Mouse (Mus musculus) intestine, embryonic 15.5 days (tissue): ENCODE results near the gene Gorasp1. TPM values are rescaled to one million over a fixed set of nuclear protein-coding genes. Genes with fewer than 3 reads are reported as not detected.

ENCODE experiments used
- ATAC-seq: fragments of 200-750 bp; cut with Nextera tagmentation; 2 replicates; pipeline ENCODE4 v1.8.0; 2017; ENCODE audit warnings: moderate TSS enrichment, moderate library complexity
- H3K27ac ChIP-seq: fragments of 300-500 bp; sonication (generic); 2 replicates; pipeline ENCODE4 v1.5.1; 2015; ENCODE audit warnings: mild to moderate bottlenecking, inconsistent platforms
- H3K27me3 ChIP-seq: fragments of 300-500 bp; sonication (generic); replicated peaks from 2 replicates; pipeline ENCODE4 v1.6.1; 2015; ENCODE audit warnings: inconsistent platforms
- H3K36me3 ChIP-seq: fragments of 300-500 bp; sonication (generic); 2 replicates; pipeline ENCODE4 v1.6.1; 2015; ENCODE audit warnings: inconsistent platforms
- H3K4me1 ChIP-seq: fragments of 300-500 bp; sonication (generic); replicated peaks from 2 replicates; pipeline ENCODE4 v1.6.1; 2015; ENCODE audit warnings: inconsistent platforms
- H3K4me2 ChIP-seq: fragments of 300-500 bp; sonication (generic); replicated peaks from 2 replicates; pipeline ENCODE4 v1.6.1; 2015; ENCODE audit warnings: mild to moderate bottlenecking, inconsistent platforms
- H3K4me3 ChIP-seq: fragments of 300-500 bp; sonication (generic); replicated peaks from 2 replicates; pipeline ENCODE4 v1.5.1; 2015; ENCODE audit warnings: inconsistent platforms
- H3K9ac ChIP-seq: fragments of 300-500 bp; sonication (generic); 2 replicates; pipeline ENCODE4 v1.6.1; 2015; ENCODE audit warnings: inconsistent platforms
- H3K9me3 ChIP-seq: fragments of 300-500 bp; sonication (generic); 2 replicates; pipeline ENCODE4 v1.6.1; 2016; ENCODE audit warnings: inconsistent platforms
- WGBS: fragments of 180-500 bp; shearing (Covaris S2); methylation state at CpG from one replicate; pipeline ENCODE4 v1.1.7; 2015; 5-methylcytosine and 5-hydroxymethylcytosine counted together
- polyA plus RNA-seq: library from polyadenylated mRNA; unstranded; fragments of >200 nt; fragmentation: Nextera tagmentation; extraction: Ambion mirVana; gene quantifications from 2 replicates; pipeline ENCODE4 v1.2.1, GENCODE M21; 2015

Gorasp1 gene
- polyA plus RNA-seq, 1 experiment from 2014 or later = 29.3 TPM

GRCm38 (mm10) chr9:119969811-119970210, 32.4 kb upstream of the Gorasp1 start:
- H3K9me3 ChIP-seq = no peaks in the 10 kb centered on the region
- no peaks in the 10 kb centered on the region for H3K27me3 ChIP-seq
- H3K4me2 ChIP-seq = no peak overlapping the region
- no peak overlapping the region for H3K27ac ChIP-seq
- peaks cover 5% of the 10 kb centered on the region; the same call in 1 of the 2 replicates for H3K4me1 ChIP-seq
- H3K4me3 ChIP-seq = no peak overlapping the region
- H3K9ac ChIP-seq = no peak overlapping the region
- ATAC-seq = no peak
- peaks cover 22% of the 10 kb centered on the region for H3K36me3 ChIP-seq
- 72% methylated on average over 7 of the region's 7 CpGs for WGBS

DNA sequence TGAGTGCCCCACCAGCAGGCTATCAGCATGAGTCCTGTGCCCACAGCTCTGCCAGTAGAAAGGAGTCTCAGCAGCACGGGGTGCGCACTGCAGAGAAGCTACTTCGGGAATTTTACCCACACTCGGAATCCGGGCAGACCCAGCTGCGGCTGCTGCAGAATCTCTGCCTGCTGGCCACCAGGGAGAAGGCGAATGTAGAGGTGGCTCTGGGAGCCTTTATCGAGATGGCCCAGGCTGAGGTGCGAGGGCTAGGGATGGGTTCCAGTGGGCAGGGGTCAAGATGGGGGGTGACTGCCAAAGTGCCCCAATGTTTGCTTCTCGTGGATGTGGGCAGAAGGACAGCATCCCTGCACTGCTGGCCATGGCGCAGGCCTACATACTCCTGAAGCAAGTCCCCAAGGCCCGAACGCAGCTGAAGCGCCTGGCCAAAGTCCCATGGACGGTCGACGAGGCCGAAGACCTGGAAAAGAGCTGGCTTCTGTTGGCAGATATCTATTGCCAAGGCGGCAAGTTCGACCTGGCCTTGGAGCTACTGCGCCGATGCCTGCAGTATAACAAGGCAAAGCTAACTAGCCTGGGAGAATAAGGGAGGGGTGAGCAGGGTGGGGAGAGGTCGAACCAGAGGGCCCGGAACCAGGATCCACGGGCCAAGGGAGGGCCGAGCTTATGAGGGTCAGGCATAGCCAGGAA, 29.0 kb upstream of the Gorasp1 start:
- no peak overlapping the region for H3K4me2 ChIP-seq
- no peaks in the 10 kb centered on the region for H3K36me3 ChIP-seq
- no peak overlapping the region for H3K4me3 ChIP-seq
- H3K9ac ChIP-seq = no peak overlapping the region
- H3K27me3 ChIP-seq = no peaks in the 10 kb centered on the region
- WGBS = 88% methylated on average over 26 of the region's 26 CpGs
- no peak overlapping the region for H3K27ac ChIP-seq
- no peaks in the 10 kb centered on the region for H3K9me3 ChIP-seq
- no peak for ATAC-seq
- peaks cover 13% of the 10 kb centered on the region for H3K4me1 ChIP-seq

GRCm38 (mm10) chr9:119965186-119965585, 27.8 kb upstream of the Gorasp1 start:
- no peak overlapping the region for H3K27ac ChIP-seq
- no peaks in the 10 kb centered on the region for H3K36me3 ChIP-seq
- no peaks in the 10 kb centered on the region for H3K27me3 ChIP-seq
- H3K4me1 ChIP-seq = peaks cover 9% of the 10 kb centered on the region
- 64% methylated on average over 3 of the region's 3 CpGs for WGBS
- ATAC-seq = no peak
- no peak overlapping the region for H3K4me2 ChIP-seq
- H3K4me3 ChIP-seq = no peak overlapping the region
- H3K9ac ChIP-seq = no peak overlapping the region
- H3K9me3 ChIP-seq = no peaks in the 10 kb centered on the region

DNA sequence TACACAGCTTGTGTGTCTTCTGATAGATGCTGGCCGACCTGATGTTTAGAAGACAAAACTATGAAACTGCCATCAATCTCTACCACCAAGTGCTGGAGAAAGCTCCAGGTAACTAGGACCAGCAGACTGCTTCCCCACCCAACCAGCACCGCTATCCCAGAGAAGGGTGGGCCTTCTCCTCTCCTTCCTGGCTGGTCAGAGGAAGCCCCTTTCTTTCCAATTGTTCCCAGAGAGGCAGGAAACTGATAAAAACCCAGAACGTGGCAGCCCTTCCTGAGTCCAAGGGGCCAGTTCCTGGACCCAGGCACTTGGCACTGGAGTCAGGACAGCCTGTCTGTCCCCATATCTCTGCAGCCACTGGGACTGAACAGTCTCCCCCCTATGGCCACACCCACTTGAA, 26.8 kb upstream of the Gorasp1 start:
- Histone ChIP-seq H3K9ac (no peak overlapping the region), H3K36me3 (no peaks in the 10 kb centered on the region), H3K27me3 (no peaks in the 10 kb centered on the region), H3K9me3 (no peaks in the 10 kb centered on the region), H3K4me1 (peaks cover 9% of the 10 kb centered on the region), H3K4me2 (no peak overlapping the region), H3K27ac (no peak overlapping the region), H3K4me3 (no peak overlapping the region)
- no peak for ATAC-seq
- WGBS = 75% methylated on average over 3 of the region's 3 CpGs

DNA sequence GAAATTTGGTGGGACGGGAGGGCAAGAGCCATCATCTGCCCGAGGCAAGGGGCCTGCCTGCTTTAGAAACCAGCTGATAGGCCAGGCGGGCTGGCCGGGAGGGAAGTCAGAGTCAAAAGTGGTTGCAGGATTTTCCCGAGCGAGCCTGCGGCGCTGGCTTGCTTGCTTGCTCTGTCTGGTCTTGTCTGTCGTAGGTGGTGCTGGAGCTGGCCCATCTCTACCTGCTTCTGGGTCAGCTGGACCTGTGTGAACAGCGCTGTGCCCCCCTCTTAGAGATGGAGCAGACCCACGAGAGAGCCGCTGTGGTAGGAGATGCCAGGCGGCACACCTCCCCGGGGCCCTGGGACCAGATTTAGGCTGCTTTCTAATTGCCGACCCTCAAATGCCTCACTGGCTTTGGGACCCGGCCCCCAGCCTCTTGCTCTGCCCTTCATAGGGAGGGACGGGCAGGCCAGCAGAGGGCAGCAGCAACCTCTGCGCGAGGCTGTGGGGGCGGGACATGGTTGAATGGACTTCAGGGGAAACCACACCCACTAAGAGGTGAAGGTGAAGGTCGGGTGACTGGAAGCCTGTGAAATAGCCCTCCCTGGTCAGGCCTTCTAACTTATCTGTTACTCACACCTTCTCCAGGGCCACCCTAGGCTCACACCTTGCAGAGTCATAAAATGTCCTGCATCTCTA, 25.8 kb upstream of the Gorasp1 start:
- peak; percentile 80 for ATAC-seq
- H3K9me3 ChIP-seq = no peaks in the 10 kb centered on the region
- H3K4me1 ChIP-seq = peaks cover 9% of the 10 kb centered on the region
- H3K4me3 ChIP-seq = no peak overlapping the region
- 0 out of 2 replicates have a peak overlapping the region, but pooled peaks have one; percentile 8 for H3K9ac ChIP-seq
- WGBS = 17% methylated on average over 21 of the region's 21 CpGs
- H3K4me2 ChIP-seq = peak overlapping the region; percentile 45
- no peak overlapping the region for H3K27ac ChIP-seq
- H3K36me3 ChIP-seq = no peaks in the 10 kb centered on the region
- H3K27me3 ChIP-seq = no peaks in the 10 kb centered on the region

GRCm38 (mm10) chr9:119962216-119962615, 24.9 kb upstream of the Gorasp1 start:
- no peak overlapping the region for H3K4me3 ChIP-seq
- H3K36me3 ChIP-seq = no peaks in the 10 kb centered on the region
- H3K27ac ChIP-seq = no peak overlapping the region
- 66% methylated on average over 4 of the region's 4 CpGs for WGBS
- ATAC-seq = no peak
- no peak overlapping the region for H3K9ac ChIP-seq
- H3K4me2 ChIP-seq = no peak overlapping the region
- H3K9me3 ChIP-seq = no peaks in the 10 kb centered on the region
- no peaks in the 10 kb centered on the region for H3K27me3 ChIP-seq
- peaks cover 9% of the 10 kb centered on the region for H3K4me1 ChIP-seq

DNA sequence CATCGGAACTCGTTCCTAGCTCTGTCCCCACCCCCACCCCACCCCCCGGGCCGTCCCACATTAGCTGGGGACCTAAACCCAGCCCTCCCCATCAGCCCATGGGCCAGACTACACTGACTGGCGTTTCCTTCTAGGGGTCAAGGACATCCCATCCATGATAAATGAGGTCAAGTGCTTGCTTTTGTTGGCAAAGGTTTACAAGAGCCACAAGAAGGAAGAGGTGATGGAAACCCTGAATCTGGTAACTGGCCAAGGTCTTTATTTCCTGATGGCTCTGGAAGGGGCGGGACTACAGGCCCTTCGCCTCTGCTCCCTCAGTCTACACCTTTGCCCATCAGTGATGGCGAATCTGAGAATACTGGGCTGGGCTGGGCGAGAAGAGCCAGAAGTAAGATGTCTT, 21.5 kb upstream of the Gorasp1 start:
- Histone ChIP-seq H3K9ac (no peak overlapping the region), H3K4me2 (no peak overlapping the region), H3K27ac (no peak overlapping the region), H3K9me3 (no peaks in the 10 kb centered on the region), H3K36me3 (no peaks in the 10 kb centered on the region), H3K27me3 (no peaks in the 10 kb centered on the region), H3K4me1 (peaks cover 9% of the 10 kb centered on the region), H3K4me3 (no peak overlapping the region)
- ATAC-seq = no peak
- WGBS = 75% methylated on average over 9 of the region's 9 CpGs

- WGBS = 81% methylated on average over 9 of the region's 9 CpGs
- H3K4me3 ChIP-seq = no peak overlapping the region
- no peaks in the 10 kb centered on the region for H3K9me3 ChIP-seq
- no peak overlapping the region for H3K4me2 ChIP-seq
- H3K27me3 ChIP-seq = no peaks in the 10 kb centered on the region
- H3K27ac ChIP-seq = no peak overlapping the region
- no peak overlapping the region for H3K9ac ChIP-seq
- H3K36me3 ChIP-seq = no peaks in the 10 kb centered on the region
- ATAC-seq = no peak
- peaks cover 9% of the 10 kb centered on the region for H3K4me1 ChIP-seq
Measured at GRCm38 (mm10) chr9:119951388-119951787, 14.0 kb upstream of the Gorasp1 start.

DNA sequence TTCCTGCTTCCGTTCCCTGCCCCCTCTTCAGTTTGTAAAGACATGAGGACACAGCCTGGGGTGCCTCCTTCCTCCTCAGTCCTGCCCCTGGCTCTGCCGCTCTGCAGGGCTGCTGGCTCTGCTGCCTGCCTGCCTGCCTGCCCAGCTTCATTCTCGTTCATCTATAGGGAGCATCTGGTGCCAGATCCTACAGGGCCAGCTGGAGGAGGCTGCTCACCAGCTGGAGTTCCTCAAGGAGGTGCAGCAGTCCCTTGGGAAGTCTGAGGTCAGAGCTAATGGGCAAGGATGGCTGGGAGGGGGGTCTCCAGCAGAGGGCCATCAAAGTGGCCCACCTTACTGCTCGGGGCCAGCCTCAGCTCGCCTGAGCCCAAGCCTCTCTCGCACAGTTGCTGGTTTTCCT, 13.1 kb upstream of the Gorasp1 start:
- no peak overlapping the region for H3K4me3 ChIP-seq
- WGBS = 37% methylated on average over 6 of the region's 6 CpGs
- no peak overlapping the region for H3K27ac ChIP-seq
- peak; percentile 51 for ATAC-seq
- no peaks in the 10 kb centered on the region for H3K9me3 ChIP-seq
- peaks cover 9% of the 10 kb centered on the region for H3K4me1 ChIP-seq
- H3K4me2 ChIP-seq = no peak overlapping the region
- no peaks in the 10 kb centered on the region for H3K27me3 ChIP-seq
- H3K9ac ChIP-seq = no peak overlapping the region
- no peaks in the 10 kb centered on the region for H3K36me3 ChIP-seq

GRCm38 (mm10) chr9:119948804-119949203, 11.4 kb upstream of the Gorasp1 start:
- ATAC-seq = no peak
- Histone ChIP-seq H3K27me3 (no peaks in the 10 kb centered on the region), H3K36me3 (no peaks in the 10 kb centered on the region), H3K4me1 (peaks cover 9% of the 10 kb centered on the region), H3K27ac (no peak overlapping the region), H3K9me3 (no peaks in the 10 kb centered on the region), H3K9ac (no peak overlapping the region), H3K4me2 (no peak overlapping the region), H3K4me3 (no peak overlapping the region)
- WGBS = 45% methylated on average over 3 of the region's 3 CpGs

GRCm38 (mm10) chr9:119945173-119945900, 8.0 kb upstream of the Gorasp1 start:
- Histone ChIP-seq H3K4me3 (no peak overlapping the region), H3K9me3 (no peaks in the 10 kb centered on the region), H3K4me2 (no peak overlapping the region), H3K27me3 (no peaks in the 10 kb centered on the region), H3K4me1 (peaks cover 4% of the 10 kb centered on the region), H3K27ac (no peak overlapping the region), H3K9ac (no peak overlapping the region), H3K36me3 (no peaks in the 10 kb centered on the region)
- no peak for ATAC-seq
- WGBS = 70% methylated on average over 12 of the region's 12 CpGs

DNA sequence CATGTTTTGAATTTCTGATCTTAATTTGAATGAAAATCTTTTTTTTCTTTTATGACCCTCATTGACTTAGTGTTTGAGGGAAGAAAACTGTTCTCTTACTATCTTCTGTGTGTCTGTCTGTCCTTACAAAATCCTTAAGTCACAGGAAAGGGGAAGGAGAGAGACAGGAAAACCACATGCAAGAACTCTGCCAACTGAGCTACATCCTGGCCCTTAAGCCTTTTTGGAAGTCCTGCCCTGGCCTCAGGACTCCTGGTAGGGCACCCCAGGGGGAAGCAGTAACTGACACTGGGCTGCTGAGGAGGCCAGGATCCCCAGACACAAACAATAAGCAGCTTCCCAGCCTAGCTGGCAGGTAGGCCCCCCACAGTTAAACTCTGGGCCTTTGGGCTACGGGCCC, 6.0 kb upstream of the Gorasp1 start:
- ATAC-seq = no peak
- 67% methylated on average over 1 of the region's 1 CpGs for WGBS
- Histone ChIP-seq H3K4me3 (no peak overlapping the region), H3K4me1 (no peaks in the 10 kb centered on the region), H3K27me3 (no peaks in the 10 kb centered on the region), H3K36me3 (no peaks in the 10 kb centered on the region), H3K9me3 (no peaks in the 10 kb centered on the region), H3K27ac (no peak overlapping the region), H3K9ac (no peak overlapping the region), H3K4me2 (no peak overlapping the region)
